Mouse (Mus musculus): ENCODE measurements around the gene 4930595D18Rik. TPM values are rescaled to one million over a fixed set of nuclear protein-coding genes. Genes with fewer than 3 reads are reported as not detected.

The 4930595D18Rik gene
- polyA plus RNA-seq, 1 experiment, result not detected

- no peak for TF ChIP-seq CTCF (IDR thresholded peaks at IDR 0.05; ENCODE audit: borderline replicate concordance, insufficient read depth, low read length)
- no peak for TF ChIP-seq POLR2A (IDR thresholded peaks at IDR 0.05; ENCODE audit: low read depth, low read length)
- H3K4me1 ChIP-seq (ENCODE audit: control insufficient read depth, insufficient read depth, low read length), result peaks cover 4% of the 10 kb centered on the region
- no peak overlapping the region for H3K4me3 ChIP-seq (ENCODE audit: insufficient read depth, low read length)
- H3K27ac ChIP-seq (ENCODE audit: insufficient read depth, low read length), result no peak overlapping the region
These were observed 39.0 kb downstream of the 4930595D18Rik start for GRCm38 (mm10) chr12:111145269-111145668.

GRCm38 (mm10) chr12:111144598-111144997, 39.7 kb downstream of the 4930595D18Rik start:
- no peak for TF ChIP-seq CTCF (IDR thresholded peaks at IDR 0.05; ENCODE audit: borderline replicate concordance, insufficient read depth, low read length)
- no peak for TF ChIP-seq POLR2A (IDR thresholded peaks at IDR 0.05; ENCODE audit: low read depth, low read length)
- Histone ChIP-seq H3K27ac (ENCODE audit: insufficient read depth, low read length) (no peak overlapping the region), H3K4me1 (ENCODE audit: control insufficient read depth, insufficient read depth, low read length) (peaks cover under 1% of the 10 kb centered on the region; the same call in 1 of the 2 replicates), H3K4me3 (ENCODE audit: insufficient read depth, low read length) (no peak overlapping the region)

- no peak overlapping the region for H3K4me3 ChIP-seq (ENCODE audit: insufficient read depth, low read length)
- no peaks in the 10 kb centered on the region for H3K4me1 ChIP-seq (ENCODE audit: control insufficient read depth, insufficient read depth, low read length)
- TF ChIP-seq POLR2A (IDR thresholded peaks at IDR 0.05; ENCODE audit: low read depth, low read length) (no peak), CTCF (IDR thresholded peaks at IDR 0.05; ENCODE audit: borderline replicate concordance, insufficient read depth, low read length) (no peak)
- H3K27ac ChIP-seq (ENCODE audit: insufficient read depth, low read length), result no peak overlapping the region
These were observed 40.7 kb downstream of the 4930595D18Rik start for GRCm38 (mm10) chr12:111143509-111144063.

DNA sequence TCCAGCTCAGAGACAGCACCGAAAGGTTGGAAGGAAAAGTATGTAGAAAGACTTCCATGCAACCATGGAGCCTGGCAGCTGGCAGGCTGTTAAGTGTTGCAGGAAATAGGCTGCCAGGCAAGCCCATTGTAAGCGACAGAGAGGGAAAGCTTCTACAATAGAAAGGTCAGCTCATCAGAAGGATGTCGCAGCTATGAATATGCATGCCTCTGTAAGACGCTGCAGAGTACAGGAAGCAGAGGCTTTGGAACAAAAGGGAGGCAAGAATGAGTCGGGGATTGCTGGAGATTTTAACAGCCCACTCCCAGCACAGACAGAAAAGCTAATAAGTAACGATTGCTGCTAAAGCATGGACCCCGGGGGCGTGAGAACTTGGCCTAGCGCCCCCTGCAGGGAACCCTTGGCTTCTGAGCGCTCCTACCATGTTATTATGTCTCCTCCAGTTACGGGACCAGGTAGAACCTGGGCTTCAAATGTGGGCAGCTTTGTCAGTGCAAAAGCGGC, 41.2 kb downstream of the 4930595D18Rik start:
- Histone ChIP-seq H3K4me1 (ENCODE audit: control insufficient read depth, insufficient read depth, low read length) (no peaks in the 10 kb centered on the region), H3K27ac (ENCODE audit: insufficient read depth, low read length) (no peak overlapping the region), H3K4me3 (ENCODE audit: insufficient read depth, low read length) (no peak overlapping the region)
- no peak for TF ChIP-seq CTCF (IDR thresholded peaks at IDR 0.05; ENCODE audit: borderline replicate concordance, insufficient read depth, low read length)
- no peak for TF ChIP-seq POLR2A (IDR thresholded peaks at IDR 0.05; ENCODE audit: low read depth, low read length)

- H3K4me3 ChIP-seq (ENCODE audit: insufficient read depth, low read length), result no peak overlapping the region
- TF ChIP-seq POLR2A (IDR thresholded peaks at IDR 0.05; ENCODE audit: low read depth, low read length) (no peak), CTCF (IDR thresholded peaks at IDR 0.05; ENCODE audit: borderline replicate concordance, insufficient read depth, low read length) (no peak)
- no peaks in the 10 kb centered on the region for H3K4me1 ChIP-seq (ENCODE audit: control insufficient read depth, insufficient read depth, low read length)
- no peak overlapping the region for H3K27ac ChIP-seq (ENCODE audit: insufficient read depth, low read length)
These were observed 47.2 kb downstream of the 4930595D18Rik start for GRCm38 (mm10) chr12:111137079-111137478.

DNA sequence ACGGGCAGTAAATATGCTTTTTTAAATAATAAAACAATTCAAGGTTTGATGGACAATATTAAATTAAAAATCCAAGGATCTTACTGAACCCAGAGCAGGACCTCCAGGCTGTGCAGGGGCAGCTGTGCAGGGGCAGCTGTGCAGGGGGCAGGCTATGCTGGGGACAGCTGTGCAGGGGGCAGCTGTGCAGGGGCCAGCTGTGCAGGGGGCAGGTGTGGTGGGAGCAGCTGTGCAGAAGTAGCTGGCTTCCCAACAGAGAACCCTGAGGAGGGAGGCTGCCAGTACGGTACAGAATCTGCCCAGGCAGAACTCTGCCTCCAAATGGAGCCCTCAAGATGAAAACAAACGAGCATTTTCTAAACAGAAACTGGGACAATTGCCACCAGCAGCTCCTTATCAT, 48.3 kb downstream of the 4930595D18Rik start:
- no peak overlapping the region for H3K27ac ChIP-seq (ENCODE audit: insufficient read depth, low read length)
- TF ChIP-seq CTCF (IDR thresholded peaks at IDR 0.05; ENCODE audit: borderline replicate concordance, insufficient read depth, low read length) (no peak), POLR2A (IDR thresholded peaks at IDR 0.05; ENCODE audit: low read depth, low read length) (no peak)
- H3K4me1 ChIP-seq (ENCODE audit: control insufficient read depth, insufficient read depth, low read length), result no peaks in the 10 kb centered on the region
- no peak overlapping the region for H3K4me3 ChIP-seq (ENCODE audit: insufficient read depth, low read length)

- TF ChIP-seq POLR2A (IDR thresholded peaks at IDR 0.05; ENCODE audit: low read depth, low read length) (no peak), CTCF (IDR thresholded peaks at IDR 0.05; ENCODE audit: borderline replicate concordance, insufficient read depth, low read length) (no peak)
- no peaks in the 10 kb centered on the region for H3K4me1 ChIP-seq (ENCODE audit: control insufficient read depth, insufficient read depth, low read length)
- H3K27ac ChIP-seq (ENCODE audit: insufficient read depth, low read length), result no peak overlapping the region
- H3K4me3 ChIP-seq (ENCODE audit: insufficient read depth, low read length), result no peak overlapping the region
These were observed 49.2 kb downstream of the 4930595D18Rik start for GRCm38 (mm10) chr12:111134791-111135733.

- TF ChIP-seq POLR2A (IDR thresholded peaks at IDR 0.05; ENCODE audit: low read depth, low read length) (no peak), CTCF (IDR thresholded peaks at IDR 0.05; ENCODE audit: borderline replicate concordance, insufficient read depth, low read length) (no peak)
- Histone ChIP-seq H3K4me3 (ENCODE audit: insufficient read depth, low read length) (no peak overlapping the region), H3K4me1 (ENCODE audit: control insufficient read depth, insufficient read depth, low read length) (no peaks in the 10 kb centered on the region), H3K27ac (ENCODE audit: insufficient read depth, low read length) (no peak overlapping the region)
These were observed 50.1 kb downstream of the 4930595D18Rik start for GRCm38 (mm10) chr12:111134169-111134568.

GRCm38 (mm10) chr12:111125666-111126065, 58.6 kb downstream of the 4930595D18Rik start:
- H3K27ac ChIP-seq (ENCODE audit: insufficient read depth, low read length), result no peak overlapping the region
- no peak overlapping the region for H3K4me3 ChIP-seq (ENCODE audit: insufficient read depth, low read length)
- no peaks in the 10 kb centered on the region; the same call in 1 of the 2 replicates for H3K4me1 ChIP-seq (ENCODE audit: control insufficient read depth, insufficient read depth, low read length)
- TF ChIP-seq POLR2A (IDR thresholded peaks at IDR 0.05; ENCODE audit: low read depth, low read length) (no peak), CTCF (IDR thresholded peaks at IDR 0.05; ENCODE audit: borderline replicate concordance, insufficient read depth, low read length) (no peak)

Measured in embryonic fibroblast, embryonic 13.5 days (primary cell).